Mouse (Mus musculus) ES-Bruce4 (cell line): ENCODE measurements at regions not wholly inside any gene's neighbourhood (a gene's known extent, or its start where the extent isn't known, plus 50 kb on each side); places are given as distances from the start of the nearest gene placed in this dataset.

Experiments
- H3K27ac ChIP-seq: 2 replicates; pipeline ENCODE4 v1.5.1; 2012; ENCODE audit warnings: low read length, inconsistent platforms; ENCODE audit not compliant: insufficient read depth
- H3K27me3 ChIP-seq: 2 replicates; pipeline ENCODE4 v1.6.1; 2012; ENCODE audit warnings: mild to moderate bottlenecking, low read length, inconsistent platforms; ENCODE audit not compliant: control insufficient read depth, poor library complexity, insufficient read depth, severe bottlenecking
- H3K36me3 ChIP-seq: 2 replicates; pipeline ENCODE4 v1.6.1; 2012; ENCODE audit warnings: inconsistent platforms, mild to moderate bottlenecking, low read length, moderate library complexity; ENCODE audit not compliant: control insufficient read depth, poor library complexity, insufficient read depth, severe bottlenecking
- H3K4me1 ChIP-seq: one replicate; pipeline ENCODE4 v1.8.1; 2011; ENCODE audit warnings: low read length; ENCODE audit not compliant: control insufficient read depth, insufficient read depth
- H3K4me3 ChIP-seq: 2 replicates; pipeline ENCODE4 v1.5.1; 2011; ENCODE audit warnings: low read depth, mild to moderate bottlenecking, low read length
- H3K9ac ChIP-seq: 2 replicates; pipeline ENCODE4 v1.6.1; 2012; ENCODE audit warnings: low read depth, mild to moderate bottlenecking, inconsistent platforms; ENCODE audit not compliant: poor library complexity, severe bottlenecking
- H3K9me3 ChIP-seq: replicated peaks from 2 replicates; pipeline ENCODE4 v1.6.1; 2012; ENCODE audit warnings: mild to moderate bottlenecking, low read length, inconsistent platforms; ENCODE audit not compliant: control insufficient read depth, poor library complexity, insufficient read depth, severe bottlenecking
- CTCF ChIP-seq: IDR thresholded peaks from one replicate; pipeline ENCODE4 v1.8.1; 2011; ENCODE audit warnings: low read depth, low read length
- EP300 ChIP-seq: IDR thresholded peaks from 2 replicates; pipeline ENCODE4 v1.6.1; 2011; ENCODE audit warnings: low read depth, low read length; ENCODE audit not compliant: insufficient read depth
- POLR2A ChIP-seq: IDR thresholded peaks from one replicate; pipeline ENCODE4 v1.8.1; 2011; ENCODE audit warnings: low read length; ENCODE audit not compliant: insufficient read depth

GRCm38 (mm10) chr15:49230846-49231245 is 4653.9 kb upstream of the Gm7489 start:
- H3K27ac ChIP-seq: no peak overlapping the region
- no peaks in the 10 kb centered on the region for H3K36me3 ChIP-seq
- 0 out of 2 replicates have a peak, but pooled peaks cover 2% of the 10 kb centered on the region for H3K9me3 ChIP-seq
- TF ChIP-seq POLR2A (no peak), CTCF (no peak), EP300 (no peak)
- H3K4me1 ChIP-seq: no peaks in the 10 kb centered on the region
- H3K4me3 ChIP-seq: no peak overlapping the region
- H3K9ac ChIP-seq: no peak overlapping the region
- no peaks in the 10 kb centered on the region for H3K27me3 ChIP-seq

GRCm38 (mm10) chr15:49270198-49270597 is 4614.5 kb upstream of the Gm7489 start:
- H3K36me3 ChIP-seq: no peaks in the 10 kb centered on the region
- no peaks in the 10 kb centered on the region for H3K27me3 ChIP-seq
- TF ChIP-seq CTCF (no peak), EP300 (no peak), POLR2A (no peak)
- no peak overlapping the region for H3K9ac ChIP-seq
- H3K9me3 ChIP-seq: no peaks in the 10 kb centered on the region
- H3K27ac ChIP-seq: no peak overlapping the region
- H3K4me1 ChIP-seq: no peaks in the 10 kb centered on the region
- H3K4me3 ChIP-seq: no peak overlapping the region
